Mouse (Mus musculus): Measurements from ENCODE around the gene Tpcn1. TPM values are rescaled to one million over a fixed set of nuclear protein-coding genes. Genes with fewer than 3 reads are reported as not detected.

The Tpcn1 gene
- polyA plus RNA-seq, 1 experiment = 39.9 TPM

- DNase-seq (ENCODE audit: extremely low spot score in 1 of 2, low spot score in 1 of 2) = no peak
These were observed 94.5 kb downstream of the Tpcn1 start for GRCm38 (mm10) chr5:120493873-120494395.

GRCm38 (mm10) chr5:120493440-120493839 lies 95.0 kb downstream of the Tpcn1 start:
- no peak for DNase-seq (ENCODE audit: extremely low spot score in 1 of 2, low spot score in 1 of 2)

- peak in 1 of 2 experiments; percentile 58 for DNase-seq (ENCODE audit: extremely low spot score in 1 of 2, low spot score in 1 of 2)
These were observed 96.0 kb downstream of the Tpcn1 start for GRCm38 (mm10) chr5:120492437-120492836.

- peak in 1 of 2 experiments; percentile 52 for DNase-seq (ENCODE audit: extremely low spot score in 1 of 2, low spot score in 1 of 2)
These were observed 97.7 kb downstream of the Tpcn1 start for GRCm38 (mm10) chr5:120490679-120491192.

GRCm38 (mm10) chr5:120487844-120488243 lies 100.6 kb downstream of the Tpcn1 start:
- no peak for DNase-seq (ENCODE audit: extremely low spot score in 1 of 2, low spot score in 1 of 2)

Other genes with a start within 250 kb of the Tpcn1 start
- gene Lhx5, start 157.0 kb downstream of the Tpcn1 start, polyA plus RNA-seq (2012; rRNA removed) = 0.23 and 0.40 TPM in 2 replicates
- 6.9 and 7.1 TPM in 2 replicates for gene Sdsl, start 115.9 kb downstream of the Tpcn1 start, polyA plus RNA-seq (2012; rRNA removed)
- 0.40 TPM in 1 of 2 replicates, not detected in the other for gene Sds, start 112.1 kb downstream of the Tpcn1 start, polyA plus RNA-seq (2012; rRNA removed)
- gene Plbd2, start 85.0 kb downstream of the Tpcn1 start, polyA plus RNA-seq (2012; rRNA removed) = 38.8 and 42.7 TPM in 2 replicates
- gene Slc8b1, start 77.5 kb downstream of the Tpcn1 start, polyA plus RNA-seq (2012; rRNA removed) = 5.9 and 6.4 TPM in 2 replicates
- 1.9 and 2.1 TPM in 2 replicates for gene Iqcd, start 343 bp upstream of the Tpcn1 start, polyA plus RNA-seq (2012; rRNA removed)
- gene Rita1, start 23.9 kb upstream of the Tpcn1 start, polyA plus RNA-seq (2012; rRNA removed) = 34.8 and 36.4 TPM in 2 replicates
- gene Ddx54, start 24.1 kb upstream of the Tpcn1 start, polyA plus RNA-seq (2012; rRNA removed) = 28.2 and 31.2 TPM in 2 replicates
- gene Cfap73, start 45.6 kb upstream of the Tpcn1 start, polyA plus RNA-seq (2012; rRNA removed) = 0.10 TPM in 1 of 2 replicates, not detected in the other
- gene Rasal1, start 60.1 kb upstream of the Tpcn1 start, polyA plus RNA-seq (2012; rRNA removed) = 63.8 and 71.7 TPM in 2 replicates
- gene Dtx1, start 123.3 kb upstream of the Tpcn1 start, polyA plus RNA-seq (2012; rRNA removed) = 93.3 and 99.3 TPM in 2 replicates
- gene Oas2, start 161.2 kb upstream of the Tpcn1 start, polyA plus RNA-seq (2012; rRNA removed) = 0.86 and 0.96 TPM in 2 replicates
- gene Oas3, start 189.0 kb upstream of the Tpcn1 start, polyA plus RNA-seq (2012; rRNA removed) = 0.08 and 0.10 TPM in 2 replicates
- gene Oas1e, start 206.9 kb upstream of the Tpcn1 start, polyA plus RNA-seq (2012; rRNA removed) = not detected in 2 replicates
- gene Oas1c, start 223.8 kb upstream of the Tpcn1 start, polyA plus RNA-seq (2012; rRNA removed) = 1.2 and 1.6 TPM in 2 replicates

Measured in frontal cortex, adult 2 months (tissue).